Mouse (Mus musculus): Measurements from ENCODE around the gene Rps21.

The Rps21 gene

GRCm38 (mm10) chr2:180257001-180257521 lies at the start of gene Rps21:
Gene Rps21 (plus strand): TSS chr2:180257377.
- DNase-seq = peak; percentile 99

- DNase-seq = peak; percentile 80
These were observed 49.3 kb upstream of the Rps21 start for GRCm38 (mm10) chr2:180207840-180208239.

- no peak for DNase-seq
These were observed 48.2 kb upstream of the Rps21 start for GRCm38 (mm10) chr2:180208976-180209375.

GRCm38 (mm10) chr2:180212255-180212654 lies 44.9 kb upstream of the Rps21 start:
- DNase-seq = no peak

GRCm38 (mm10) chr2:180214352-180214978 lies 42.7 kb upstream of the Rps21 start:
- DNase-seq = peak; percentile 85

GRCm38 (mm10) chr2:180215011-180215461 lies 42.1 kb upstream of the Rps21 start:
- peak; percentile 77 for DNase-seq

- peak; percentile 77 for DNase-seq
These were observed 41.2 kb upstream of the Rps21 start for GRCm38 (mm10) chr2:180215951-180216350.

- no peak for DNase-seq
These were observed 40.3 kb upstream of the Rps21 start for GRCm38 (mm10) chr2:180216921-180217320.

- peak; percentile 99 for DNase-seq
These were observed 39.6 kb upstream of the Rps21 start for GRCm38 (mm10) chr2:180217587-180217986.

GRCm38 (mm10) chr2:180218241-180218640 lies 38.9 kb upstream of the Rps21 start:
- no peak for DNase-seq

GRCm38 (mm10) chr2:180218677-180219076 lies 38.5 kb upstream of the Rps21 start:
- peak; percentile 76 for DNase-seq

- peak; percentile 50 for DNase-seq
These were observed 37.8 kb upstream of the Rps21 start for GRCm38 (mm10) chr2:180219145-180219943.

- DNase-seq = peak; percentile 51
These were observed 37.0 kb upstream of the Rps21 start for GRCm38 (mm10) chr2:180220165-180220564.

GRCm38 (mm10) chr2:180221051-180221450 lies 36.1 kb upstream of the Rps21 start:
- DNase-seq = peak; percentile 66

GRCm38 (mm10) chr2:180222250-180222649 lies 34.9 kb upstream of the Rps21 start:
- peak; percentile 49 for DNase-seq

GRCm38 (mm10) chr2:180224647-180225043 lies 32.5 kb upstream of the Rps21 start:
- DNase-seq = no peak

GRCm38 (mm10) chr2:180225044-180225761 lies 32.0 kb upstream of the Rps21 start:
- peak; percentile 69 for DNase-seq

GRCm38 (mm10) chr2:180225762-180226378 lies 31.3 kb upstream of the Rps21 start, which contains the start of gene Lama5:
Gene Lama5 (minus strand): TSS chr2:180225859.
- peak; percentile 84 for DNase-seq

GRCm38 (mm10) chr2:180227262-180228059 lies 29.7 kb upstream of the Rps21 start:
- peak; percentile 89 for DNase-seq

GRCm38 (mm10) chr2:180228060-180228458 lies 29.1 kb upstream of the Rps21 start:
- no peak for DNase-seq

- DNase-seq = peak; percentile 74
These were observed 28.6 kb upstream of the Rps21 start for GRCm38 (mm10) chr2:180228592-180228991.

- DNase-seq = no peak
These were observed 28.0 kb upstream of the Rps21 start for GRCm38 (mm10) chr2:180229129-180229528.
